8 mouse cellular contexts compared by ENCODE assay signal in the genomic region with DNA sequence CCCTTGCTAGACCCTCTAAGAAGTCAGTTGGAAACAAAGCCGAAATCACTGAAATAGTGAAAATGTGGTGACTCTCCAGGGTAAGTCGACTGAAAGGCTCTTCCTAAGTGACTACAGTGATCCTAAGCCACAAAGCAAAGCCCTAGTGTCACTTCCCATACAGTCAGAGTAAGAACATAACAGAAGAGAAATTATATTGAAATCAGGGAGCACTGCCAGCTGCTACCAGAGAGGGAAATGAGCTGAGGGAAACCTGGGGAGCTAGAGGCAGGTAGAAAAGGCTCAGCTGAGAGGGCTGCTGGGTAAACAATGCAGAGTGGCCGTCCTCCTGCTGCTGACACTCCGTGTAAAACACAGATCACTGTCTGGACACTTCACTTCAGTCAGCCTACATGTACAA. TPM values are rescaled to one million over a fixed set of nuclear protein-coding genes. Genes with fewer than 3 reads are reported as not detected.
DNase-seq lines count a peak whose midpoint lies in the region; ATAC-seq and TF ChIP-seq lines count a peak whose summit lies in the region.
"Not testable (repeated sequence)": the region's sequence is repeated elsewhere in the genome, so short reads cannot be mapped to it uniquely, and the experiment has no call there.
"Had no signal": no experiment of that assay in that cellular context is flagged by ENCODE, and none has a peak within 500 bp of the region (broad histone marks: within the 10 kb centered on the region; RNA-seq: fewer than 3 reads in every experiment).

No protein-coding gene starts in this region.

- peak; percentile 56 for DNase-seq in cerebellum, adult 9-11 months
- DNase-seq in heart, adult 11 months = peak; percentile 89
- DNase-seq in kidney, adult 9 months = peak; percentile 29
- DNase-seq in thymus, postnatal 4 days = peak; percentile 12

- not testable (repeated sequence) for H3K27ac ChIP-seq in bone marrow macrophage, adult 2 months (ENCODE audit: insufficient read depth, low read depth, low read length); neural tube, embryonic 15.5 days (replicated peaks)

- not testable (repeated sequence) for H3K9ac ChIP-seq in neural tube, embryonic 15.5 days (replicated peaks)

- H3K36me3 ChIP-seq in neural tube, embryonic 15.5 days = not testable (repeated sequence)

- peak; percentile 25 for ATAC-seq in megakaryocyte, adult 5-6 weeks (ENCODE audit: poor library complexity, severe bottlenecking)
- not testable (repeated sequence) for ATAC-seq in neural tube, embryonic 15.5 days (ENCODE audit: low FRiP score)

- not testable (repeated sequence) for H3K27me3 ChIP-seq in neural tube, embryonic 15.5 days (replicated peaks)

- 0 out of 2 replicates have a peak overlapping the region, but pooled peaks have one; percentile 11 for H3K4me3 ChIP-seq in bone marrow macrophage, adult 2 months (ENCODE audit: insufficient read depth, low read length)
- not testable (repeated sequence) for H3K4me3 ChIP-seq in neural tube, embryonic 15.5 days (replicated peaks)

- peak overlapping the region; percentile 57 for H3K4me2 ChIP-seq in neural tube, embryonic 15.5 days

- H3K9me3 ChIP-seq in neural tube, embryonic 15.5 days (replicated peaks) = not testable (repeated sequence)

- TF ChIP-seq CTCF in bone marrow macrophage, adult 2 months (IDR thresholded peaks at IDR 0.05; ENCODE audit: low read depth, low read length) = not testable (repeated sequence)

- TF ChIP-seq POLR2A in bone marrow macrophage, adult 2 months (IDR thresholded peaks at IDR 0.05; ENCODE audit: borderline replicate concordance, low read depth, low read length) = not testable (repeated sequence)

- not testable (repeated sequence) for H3K4me1 ChIP-seq in bone marrow macrophage, adult 2 months (ENCODE audit: control insufficient read depth, insufficient read depth, low read length); neural tube, embryonic 15.5 days

- 29% methylated on average over 3 of the region's 4 CpGs for WGBS in neural tube, embryonic 15.5 days

RNA-seq across cellular contexts. Expression of a gene that starts 1.6 kb away (rescaled TPM):
- 12.5 TPM in 2 replicates for polyA plus RNA-seq in bone marrow macrophage, adult 2 months (2012; ENCODE audit: insufficient read depth, insufficient read length, missing spikeins)
- total RNA-seq in megakaryocyte, adult 5-6 weeks (2015) = 12.5 and 16.6 TPM in 2 replicates
- total RNA-seq in megakaryocyte, adult 5-6 weeks (2017) = 8.7 and 11.3 TPM in 2 replicates
- 47.5 and 54.2 TPM in 2 replicates for polyA plus RNA-seq in neural tube, embryonic 15.5 days (2015; fragmentation: Nextera tagmentation; extraction: Ambion mirVana)

RNA-seq across cellular contexts. Expression of a gene that starts 59.0 kb away (rescaled TPM):
- polyA plus RNA-seq in bone marrow macrophage, adult 2 months (2012; ENCODE audit: insufficient read depth, insufficient read length, missing spikeins) = 17.7 and 20.8 TPM in 2 replicates
- 5.4 and 6.7 TPM in 2 replicates for total RNA-seq in megakaryocyte, adult 5-6 weeks (2015)
- total RNA-seq in megakaryocyte, adult 5-6 weeks (2017) = 6.7 and 7.4 TPM in 2 replicates
- 48.3 and 53.6 TPM in 2 replicates for polyA plus RNA-seq in neural tube, embryonic 15.5 days (2015; fragmentation: Nextera tagmentation; extraction: Ambion mirVana)
- polyA plus RNA-seq: erythroblast, embryonic 14.5 days had no signal

Comparison
In these comparisons a context has a peak if more than half of its experiments do, and no peak if none do; other contexts are left out.
1. DNase-seq: peak in every context shown above with its lines; median percentile 89 in heart, adult 11 months; 56 in cerebellum, adult 9-11 months; 29 in kidney, adult 9 months; 12 in thymus, postnatal 4 days.